Mouse (Mus musculus): ENCODE data around the gene Kank1.

DNA sequence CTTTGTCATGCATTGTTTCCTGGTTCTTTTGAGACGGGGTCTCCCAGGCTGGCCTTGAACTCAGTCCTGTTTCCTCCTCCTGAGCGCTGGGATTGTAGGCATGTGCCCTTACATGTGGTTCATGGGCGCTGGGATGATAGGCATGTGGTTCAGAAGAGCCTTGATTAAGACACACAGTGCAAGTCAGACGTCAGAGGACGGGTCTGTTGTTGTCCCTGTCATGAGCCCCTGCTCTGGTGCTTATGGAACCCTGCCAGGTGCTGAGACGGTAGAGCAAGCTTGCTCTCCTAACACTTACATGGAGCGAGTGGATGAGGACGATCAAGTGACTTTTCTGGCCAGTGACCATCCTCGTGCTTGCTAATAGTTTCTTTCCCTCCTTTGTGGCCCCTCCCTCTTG is 143.9 kb downstream of the Kank1 start:
- TF ChIP-seq TAL1 (IDR thresholded peaks at IDR 0.05; ENCODE audit: low read length) (no peak), GATA1 (IDR thresholded peaks at IDR 0.05; ENCODE audit: low read length) (no peak)
